Mouse (Mus musculus): ENCODE results near the gene Klhl22. TPM values are rescaled to one million over a fixed set of nuclear protein-coding genes. Genes with fewer than 3 reads are reported as not detected.

Gene Klhl22
- total RNA-seq, 2 experiments from 2014 or later, result 52.3 TPM

DNA sequence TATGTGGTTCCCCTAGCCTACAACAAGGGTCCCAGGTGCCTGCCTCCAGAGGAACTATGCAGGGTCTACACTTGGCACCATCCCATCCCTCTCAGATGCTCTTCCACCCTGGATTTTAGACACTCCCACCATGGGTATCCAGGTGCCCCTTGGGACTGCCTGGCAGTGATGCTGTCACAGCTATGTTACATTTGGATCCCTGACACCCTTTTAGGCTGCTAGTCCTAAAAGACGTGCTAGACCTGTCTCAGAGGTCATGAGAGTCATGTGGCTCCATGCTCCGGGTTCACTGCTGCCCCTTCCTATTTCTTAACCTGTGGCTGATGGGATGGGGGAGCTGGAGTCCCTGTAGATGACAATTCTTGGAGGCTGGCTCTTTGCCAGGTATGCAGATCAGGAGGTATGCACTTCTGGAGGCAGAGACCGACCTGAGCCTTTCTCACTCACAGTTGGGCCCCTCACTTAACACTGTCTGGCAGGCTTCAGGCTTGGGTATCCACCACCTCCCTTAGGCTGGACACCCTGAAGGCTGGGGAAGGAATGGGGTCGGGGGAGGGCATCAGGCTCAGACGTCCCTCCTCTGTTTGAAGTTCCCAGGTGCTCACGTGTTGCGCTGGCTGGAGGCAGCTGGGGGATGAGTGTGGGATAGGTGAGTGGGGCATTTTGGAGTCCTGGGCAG is 42.5 kb downstream of the Klhl22 start:
- no peak for DNase-seq (ENCODE audit: low spot score in 2 of 2)

DNA sequence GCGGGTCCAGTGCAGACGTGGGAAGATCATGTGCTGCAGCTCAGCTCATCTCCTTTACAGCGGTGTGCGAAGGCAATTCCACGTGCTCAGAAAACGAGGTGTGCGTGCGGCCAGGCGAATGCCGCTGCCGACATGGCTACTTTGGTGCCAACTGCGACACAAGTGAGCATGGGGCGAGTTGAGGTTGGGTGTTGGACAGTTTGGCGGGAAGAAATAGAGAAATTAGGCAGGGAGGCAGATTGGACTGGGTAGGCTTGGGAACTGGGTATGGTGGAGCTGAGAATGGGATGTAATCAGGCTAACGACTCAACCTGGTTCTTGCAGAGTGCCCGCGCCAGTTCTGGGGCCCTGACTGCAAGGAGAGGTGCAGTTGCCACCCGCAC is 43.0 kb downstream of the Klhl22 start:
- DNase-seq (ENCODE audit: low spot score in 2 of 2), result no peak

DNA sequence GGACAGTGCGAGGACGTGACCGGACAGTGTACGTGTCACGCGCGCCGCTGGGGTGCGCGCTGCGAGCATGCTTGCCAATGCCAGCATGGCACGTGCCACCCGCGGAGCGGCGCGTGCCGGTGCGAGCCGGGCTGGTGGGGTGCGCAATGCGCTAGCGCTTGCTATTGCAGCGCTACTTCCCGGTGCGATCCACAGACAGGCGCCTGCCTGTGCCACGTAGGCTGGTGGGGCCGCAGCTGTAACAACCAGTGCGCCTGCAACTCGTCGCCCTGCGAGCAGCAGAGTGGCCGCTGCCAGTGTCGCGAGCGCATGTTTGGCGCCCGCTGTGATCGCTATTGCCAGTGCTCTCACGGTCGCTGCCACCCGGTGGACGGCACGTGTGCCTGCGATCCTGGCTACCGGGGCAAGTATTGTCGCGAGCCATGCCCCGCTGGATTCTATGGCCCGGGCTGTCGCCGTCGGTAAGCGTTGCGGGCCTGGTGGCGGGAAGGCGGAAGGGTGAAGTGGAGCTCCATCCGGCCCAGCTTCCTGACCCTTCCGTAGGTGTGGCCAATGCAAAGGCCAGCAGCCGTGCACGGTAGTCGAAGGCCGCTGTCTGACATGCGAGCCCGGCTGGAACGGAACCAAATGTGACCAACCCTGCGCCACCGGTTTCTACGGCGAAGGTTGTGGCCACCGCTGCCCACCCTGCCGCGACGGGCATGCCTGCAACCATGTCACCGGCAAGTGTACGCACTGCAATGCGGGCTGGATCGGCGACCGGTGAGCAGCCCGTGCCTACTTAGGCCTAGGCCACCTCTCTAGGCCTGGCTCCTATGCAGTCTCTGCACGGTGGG is 43.6 kb downstream of the Klhl22 start:
- peak in 1 of 2 experiments; percentile 14 for DNase-seq (ENCODE audit: low spot score in 2 of 2)

DNA sequence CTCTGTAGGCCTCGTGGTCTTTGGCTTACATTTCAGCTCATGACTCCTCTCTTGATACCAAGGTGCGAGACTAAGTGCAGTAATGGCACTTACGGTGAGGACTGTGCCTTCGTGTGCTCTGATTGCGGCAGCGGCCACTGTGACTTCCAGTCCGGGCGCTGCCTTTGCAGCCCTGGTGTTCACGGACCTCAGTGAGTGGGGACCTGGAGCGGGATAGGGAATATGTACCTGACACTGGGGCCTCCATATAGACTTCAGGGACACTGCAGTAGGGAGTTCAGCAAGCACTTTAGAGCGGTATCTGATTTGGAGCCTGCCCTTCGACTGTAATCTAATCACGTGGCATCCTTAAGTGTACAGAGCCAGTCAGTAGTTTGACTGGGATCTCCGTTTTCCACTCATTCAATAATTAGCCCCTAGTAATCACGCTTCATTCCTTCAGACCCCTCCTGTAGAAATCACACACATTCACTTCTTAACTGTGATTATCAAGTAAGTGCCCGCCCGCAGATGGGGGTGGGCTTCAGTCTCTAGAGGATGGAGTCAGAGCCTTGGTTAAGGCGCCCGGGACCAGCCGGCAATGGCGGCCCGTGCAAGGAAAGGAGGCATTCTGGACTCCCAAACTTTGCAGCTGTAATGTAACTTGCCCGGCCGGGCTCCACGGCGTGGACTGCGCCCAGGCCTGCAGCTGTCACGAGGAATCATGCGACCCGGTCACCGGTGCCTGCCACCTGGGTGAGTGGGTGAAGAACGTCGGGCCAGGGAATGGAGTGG is 44.4 kb downstream of the Klhl22 start:
- no peak for DNase-seq (ENCODE audit: low spot score in 2 of 2)

DNA sequence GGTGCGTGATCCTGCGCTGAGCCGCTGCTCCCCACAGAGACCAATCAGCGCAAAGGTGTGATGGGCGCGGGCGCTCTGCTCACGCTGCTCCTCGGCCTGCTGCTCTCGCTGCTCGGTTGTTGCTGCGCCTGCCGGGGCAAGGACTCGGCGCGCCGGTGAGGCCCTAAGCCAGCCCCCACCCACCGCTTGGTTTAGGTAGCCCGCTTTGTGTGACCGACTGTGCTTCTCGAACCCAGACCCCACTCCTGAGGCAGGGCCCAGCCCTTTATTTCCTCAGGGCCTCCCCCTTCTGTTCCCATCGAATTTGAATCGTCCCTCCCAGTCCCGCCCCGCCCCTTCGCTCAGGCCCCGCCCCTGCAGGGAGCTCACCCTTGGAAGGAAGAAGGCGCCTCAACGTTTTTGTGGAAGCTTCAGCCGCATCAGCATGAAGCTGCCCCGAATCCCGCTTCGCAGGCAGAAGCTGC is 45.1 kb downstream of the Klhl22 start:
- DNase-seq (ENCODE audit: low spot score in 2 of 2), result no peak

DNA sequence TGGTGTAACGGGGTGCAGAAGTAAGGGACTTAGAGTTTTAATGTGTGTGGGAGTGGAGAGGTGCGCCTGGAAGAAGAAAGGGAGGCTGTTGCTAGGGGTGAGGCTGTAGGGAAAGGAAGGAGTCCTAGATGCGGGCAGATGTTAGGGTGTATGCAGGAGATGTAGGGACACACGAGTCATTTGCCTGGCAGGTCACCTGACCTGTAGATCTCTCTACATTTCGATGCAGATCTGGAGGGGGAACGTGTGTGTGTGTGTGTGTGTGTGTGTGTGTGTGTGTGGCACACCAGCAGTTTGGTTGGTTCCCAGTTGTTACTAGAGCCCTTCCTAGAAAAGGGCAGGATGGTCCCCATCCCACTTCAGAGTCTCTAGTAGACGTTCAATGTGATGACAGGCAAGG is 45.6 kb downstream of the Klhl22 start:
- no peak for DNase-seq (ENCODE audit: low spot score in 2 of 2)

DNA sequence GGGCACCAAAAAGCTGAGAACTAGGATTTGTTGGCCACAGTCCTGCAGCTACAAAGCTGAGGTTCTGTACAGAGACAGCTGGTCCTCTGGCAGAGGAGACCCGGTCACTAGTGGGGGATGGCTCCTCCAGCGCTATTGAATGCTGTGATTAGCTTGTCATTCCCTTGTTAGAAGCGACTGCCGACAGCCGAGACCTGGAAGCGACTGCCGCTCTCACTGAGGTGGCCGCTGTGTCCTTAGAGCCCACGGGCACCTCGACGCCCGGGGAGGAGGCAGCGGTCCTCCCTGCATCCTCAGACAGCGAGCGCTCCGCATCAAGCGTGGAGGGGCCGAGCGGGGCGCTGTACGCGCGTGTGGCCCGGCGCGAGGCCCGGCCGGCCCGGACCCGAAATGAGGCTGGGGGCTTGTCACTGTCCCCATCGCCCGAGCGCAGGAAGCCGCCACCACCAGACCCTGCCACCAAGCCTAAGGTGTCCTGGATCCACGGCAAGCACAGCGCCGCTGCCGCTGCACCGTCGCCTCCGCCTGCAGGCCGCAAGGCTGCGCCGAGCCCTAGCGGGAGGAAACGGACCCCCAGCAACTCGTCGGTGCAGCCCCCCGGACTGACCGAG is 47.3 kb downstream of the Klhl22 start:
- no peak for DNase-seq (ENCODE audit: low spot score in 2 of 2)

DNA sequence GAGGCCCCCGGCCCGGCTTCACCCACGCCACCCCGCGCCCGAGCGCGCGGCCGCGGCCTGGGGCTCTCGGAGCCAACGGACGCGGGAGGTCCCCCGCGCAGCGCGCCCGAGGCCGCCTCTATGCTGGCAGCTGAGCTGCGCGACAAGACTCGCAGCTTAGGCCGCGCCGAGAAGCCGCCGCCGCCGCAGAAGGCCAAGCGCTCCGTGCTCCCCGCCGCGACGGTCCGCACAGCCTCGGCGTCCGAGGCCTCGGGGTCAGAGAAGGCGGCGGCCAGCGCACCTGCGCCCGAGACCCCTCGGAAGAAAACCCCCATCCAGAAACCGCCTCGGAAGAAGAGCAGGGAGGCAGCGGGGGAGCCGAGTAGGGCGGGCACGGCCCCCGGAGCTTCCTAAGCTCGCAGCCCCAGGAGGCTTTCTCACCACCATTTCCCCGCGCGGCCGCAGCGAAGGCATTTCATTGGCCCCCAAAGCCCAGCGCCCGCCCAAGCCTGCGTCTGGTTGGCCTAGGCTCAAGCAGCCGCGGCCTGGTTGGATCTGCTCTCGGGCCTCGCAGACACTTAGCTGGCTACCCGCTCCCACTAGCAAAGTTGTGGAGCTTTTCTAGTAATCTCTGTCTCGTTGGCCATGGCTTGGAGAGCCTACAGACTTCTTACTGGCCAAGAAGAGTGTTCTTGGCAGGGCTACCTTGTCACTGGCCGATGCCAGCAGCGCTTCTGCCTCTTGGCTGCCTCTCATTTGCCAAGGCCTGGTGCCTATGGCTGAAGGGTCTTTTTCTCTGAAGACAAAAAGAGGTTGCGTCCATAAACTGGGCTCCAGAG is 48.0 kb downstream of the Klhl22 start:
- peak; percentile 69 for DNase-seq (ENCODE audit: low spot score in 2 of 2)

DNA sequence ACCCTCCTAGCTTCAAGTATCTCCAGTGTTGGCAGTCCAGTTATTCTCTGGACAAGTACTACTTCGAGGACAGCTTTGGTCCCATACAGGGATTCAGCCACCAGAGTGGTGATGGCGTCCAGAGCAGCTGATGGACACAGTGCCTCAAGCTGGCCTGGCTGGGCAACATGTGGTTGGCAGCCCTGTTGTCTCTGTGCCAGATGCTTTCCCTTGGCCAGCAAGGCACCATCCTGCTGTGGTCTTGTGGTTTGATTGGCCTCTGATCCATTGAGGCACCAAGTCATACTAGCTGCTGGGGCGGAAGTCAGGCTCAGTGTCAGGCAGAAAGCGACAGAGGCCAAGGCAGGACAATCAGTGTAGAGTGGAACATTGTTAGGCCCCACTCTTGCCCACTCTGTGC is 49.7 kb downstream of the Klhl22 start:
- DNase-seq (ENCODE audit: low spot score in 2 of 2), result no peak

DNA sequence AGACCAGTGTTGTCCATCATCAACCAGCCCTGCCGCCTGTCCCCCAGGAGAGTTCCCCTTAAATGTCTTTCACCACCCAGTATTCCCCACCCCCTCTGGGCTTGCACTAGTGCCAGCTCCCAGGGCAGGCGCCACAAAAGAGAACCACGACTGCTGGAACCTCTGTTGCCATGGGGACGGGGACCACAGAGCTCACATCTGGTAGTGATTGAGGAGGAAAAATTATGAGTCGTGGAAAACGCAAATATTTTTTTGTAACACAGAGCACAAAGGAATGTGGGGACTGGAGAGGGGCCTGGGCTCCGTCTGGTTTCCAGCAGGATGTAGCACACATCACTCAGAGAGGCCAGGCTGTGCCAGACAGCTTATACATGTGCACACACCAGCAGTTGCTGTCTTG is 50.3 kb downstream of the Klhl22 start:
- no peak for DNase-seq (ENCODE audit: low spot score in 2 of 2)

DNA sequence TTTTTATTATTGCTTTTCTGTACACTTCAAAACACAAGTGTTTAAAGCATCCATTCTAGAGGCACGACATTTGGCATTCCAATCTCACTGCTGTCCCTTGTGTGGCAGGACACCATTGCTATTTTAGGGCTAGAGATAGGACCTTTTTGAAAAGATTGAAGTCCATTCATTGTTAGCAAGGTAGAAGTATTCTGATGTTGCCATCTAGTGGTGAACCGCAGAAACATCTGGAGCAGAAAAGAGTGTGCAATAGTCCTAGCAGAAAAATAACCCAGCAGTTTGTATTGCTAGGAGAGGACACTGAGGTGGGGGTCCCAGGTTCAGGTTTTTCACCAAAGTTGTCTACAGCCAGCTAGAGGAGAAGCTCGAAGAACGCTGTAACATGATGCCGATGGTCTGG is 52.7 kb downstream of the Klhl22 start:
- no peak for DNase-seq (ENCODE audit: low spot score in 2 of 2)

DNA sequence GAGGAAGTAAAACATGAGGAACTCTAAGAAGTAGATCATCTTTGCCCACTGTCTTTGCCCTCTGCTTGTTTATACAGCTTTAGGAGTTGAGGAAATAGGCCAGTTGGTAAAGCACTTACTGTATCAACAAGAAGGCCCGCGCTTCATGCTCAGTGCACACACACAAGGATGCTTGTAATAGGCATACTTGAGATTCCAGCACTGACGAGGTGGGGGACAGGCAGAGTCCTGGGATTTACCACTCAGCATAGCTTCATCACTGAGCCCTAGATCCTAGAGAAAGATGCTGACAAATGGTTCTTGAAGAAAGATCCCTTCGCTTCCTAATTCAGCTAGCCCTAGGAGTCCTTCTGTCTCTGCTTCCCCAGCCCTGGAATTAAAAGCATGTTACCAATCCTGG is 53.8 kb downstream of the Klhl22 start:
- no peak for DNase-seq (ENCODE audit: low spot score in 2 of 2)

DNA sequence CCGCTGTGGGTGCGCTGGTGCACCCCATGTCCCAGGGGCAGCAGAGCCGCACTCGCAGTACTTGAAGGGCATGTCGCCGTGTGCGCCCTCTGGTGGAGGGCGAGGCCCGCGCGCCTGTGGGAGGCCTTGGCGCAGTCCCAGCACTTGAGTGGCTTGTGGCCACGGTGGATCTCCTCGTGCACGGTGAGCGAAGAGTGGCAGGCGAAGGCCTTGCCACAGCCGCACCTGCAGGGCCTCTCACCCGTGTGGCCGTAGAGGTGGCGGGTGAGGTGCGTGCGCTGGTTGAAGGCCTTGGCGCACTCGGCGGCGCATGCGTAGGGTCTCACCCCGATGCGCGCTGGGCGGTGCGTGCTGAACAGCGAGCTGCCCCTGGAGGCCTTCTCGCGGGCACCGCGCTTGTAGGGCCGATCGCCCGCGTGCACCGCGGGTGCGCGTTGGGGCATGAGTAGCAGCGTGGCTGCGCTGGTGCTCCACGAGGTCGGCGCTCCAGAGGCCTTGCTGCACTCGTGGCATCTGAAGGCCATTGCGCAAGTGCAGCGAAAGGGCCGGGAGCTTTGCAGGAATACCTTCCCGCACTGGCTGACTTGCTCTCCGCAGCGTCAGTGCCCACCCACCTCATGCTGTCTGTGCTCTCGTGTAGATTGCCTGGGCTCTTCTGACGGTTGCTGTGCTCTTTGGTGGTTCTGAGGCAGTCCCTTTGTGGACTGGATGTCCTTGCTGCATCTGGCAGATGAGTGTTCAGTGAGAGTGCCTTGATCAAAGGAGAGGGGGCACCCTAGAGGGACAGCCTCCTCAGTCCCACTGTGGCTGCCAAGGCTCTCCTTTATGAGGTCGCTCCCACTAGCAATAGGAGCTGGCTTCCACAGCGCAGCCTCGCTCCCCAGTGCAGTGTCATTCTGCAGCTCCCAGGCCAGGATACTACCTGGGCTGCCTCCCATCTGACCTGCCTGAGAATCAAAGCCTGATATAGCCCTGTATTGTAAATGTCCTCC is 56.3 kb downstream of the Klhl22 start:
- DNase-seq (ENCODE audit: low spot score in 2 of 2), result no peak

DNA sequence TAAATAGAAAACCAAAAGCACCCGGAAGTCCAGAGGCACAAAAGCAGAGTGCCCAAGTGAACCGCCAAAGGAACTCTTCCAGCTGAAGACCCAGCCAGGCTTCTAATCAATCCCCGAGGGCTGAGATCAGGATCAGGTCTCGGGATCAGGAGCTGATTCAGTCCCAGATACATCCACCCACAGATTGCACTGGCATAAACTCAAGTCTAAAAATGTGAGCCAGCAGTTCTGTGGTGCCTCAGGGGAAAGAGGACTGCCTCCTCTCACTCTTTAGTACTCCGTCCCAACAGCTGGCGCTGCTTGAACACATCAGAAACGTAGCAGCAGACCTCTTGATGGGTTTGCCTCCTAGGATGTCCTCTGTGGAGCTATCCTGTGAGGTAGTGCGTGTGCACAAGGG is 57.1 kb downstream of the Klhl22 start:
- DNase-seq (ENCODE audit: low spot score in 2 of 2), result no peak

DNA sequence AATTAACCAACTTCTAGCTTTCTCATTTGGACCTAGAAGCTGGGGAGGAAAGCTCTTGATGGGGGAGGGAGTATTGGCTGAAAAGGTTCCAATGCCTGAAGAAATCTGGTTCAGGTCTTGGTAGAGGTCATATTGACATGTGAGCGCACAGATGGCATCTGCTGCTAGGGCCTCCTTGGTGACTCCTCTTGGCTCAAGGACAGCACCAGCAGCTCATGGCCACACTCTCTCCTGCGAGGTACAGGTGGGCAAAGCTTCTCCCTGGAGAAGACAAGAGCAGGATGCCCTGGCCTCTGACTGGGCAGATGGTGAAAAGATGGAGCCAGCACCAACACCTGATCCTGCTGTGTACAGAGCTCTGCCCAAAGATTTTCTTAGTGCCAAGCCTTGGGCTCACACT is 67.1 kb downstream of the Klhl22 start:
- no peak for DNase-seq (ENCODE audit: low spot score in 2 of 2)

DNA sequence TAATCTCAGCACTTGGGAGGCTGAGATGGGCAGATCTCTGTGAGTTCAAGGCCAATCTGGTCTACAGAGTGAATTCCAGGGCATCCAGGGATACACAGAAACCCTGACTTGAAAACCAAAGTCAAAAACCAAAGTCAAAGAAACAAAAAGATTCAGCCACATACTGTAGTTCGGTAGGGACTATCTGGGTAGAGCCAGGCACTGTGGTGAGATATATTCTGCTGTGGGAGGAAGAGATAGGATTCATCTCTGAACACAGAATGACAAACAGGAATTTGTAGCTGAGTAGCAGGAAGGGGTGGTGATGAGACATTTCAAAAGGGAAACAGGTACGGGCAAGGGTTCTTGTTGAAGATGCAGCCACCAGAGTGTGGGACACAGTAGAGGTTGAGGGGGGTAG is 68.8 kb downstream of the Klhl22 start:
- DNase-seq (ENCODE audit: low spot score in 2 of 2), result no peak

DNA sequence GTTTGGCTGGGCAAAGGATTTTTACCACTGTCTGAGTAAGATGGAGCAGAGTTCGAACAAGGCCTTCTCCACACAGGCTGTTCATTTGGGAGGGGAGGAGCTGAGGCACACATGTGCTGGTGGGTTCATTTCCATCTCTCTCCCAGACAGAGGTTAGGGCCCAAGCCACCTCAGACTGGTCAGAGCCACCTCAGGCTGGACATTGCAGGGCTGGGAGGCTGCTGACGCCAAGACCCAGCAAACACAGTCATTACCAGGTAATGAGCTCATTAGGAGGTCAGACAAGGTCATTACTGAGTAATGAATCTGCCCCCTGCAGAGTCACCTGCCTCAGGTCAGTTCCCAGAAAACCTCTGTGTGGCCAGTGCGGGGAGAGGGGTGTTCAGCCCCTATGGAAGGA is 69.4 kb downstream of the Klhl22 start:
- no peak for DNase-seq (ENCODE audit: low spot score in 2 of 2)

DNA sequence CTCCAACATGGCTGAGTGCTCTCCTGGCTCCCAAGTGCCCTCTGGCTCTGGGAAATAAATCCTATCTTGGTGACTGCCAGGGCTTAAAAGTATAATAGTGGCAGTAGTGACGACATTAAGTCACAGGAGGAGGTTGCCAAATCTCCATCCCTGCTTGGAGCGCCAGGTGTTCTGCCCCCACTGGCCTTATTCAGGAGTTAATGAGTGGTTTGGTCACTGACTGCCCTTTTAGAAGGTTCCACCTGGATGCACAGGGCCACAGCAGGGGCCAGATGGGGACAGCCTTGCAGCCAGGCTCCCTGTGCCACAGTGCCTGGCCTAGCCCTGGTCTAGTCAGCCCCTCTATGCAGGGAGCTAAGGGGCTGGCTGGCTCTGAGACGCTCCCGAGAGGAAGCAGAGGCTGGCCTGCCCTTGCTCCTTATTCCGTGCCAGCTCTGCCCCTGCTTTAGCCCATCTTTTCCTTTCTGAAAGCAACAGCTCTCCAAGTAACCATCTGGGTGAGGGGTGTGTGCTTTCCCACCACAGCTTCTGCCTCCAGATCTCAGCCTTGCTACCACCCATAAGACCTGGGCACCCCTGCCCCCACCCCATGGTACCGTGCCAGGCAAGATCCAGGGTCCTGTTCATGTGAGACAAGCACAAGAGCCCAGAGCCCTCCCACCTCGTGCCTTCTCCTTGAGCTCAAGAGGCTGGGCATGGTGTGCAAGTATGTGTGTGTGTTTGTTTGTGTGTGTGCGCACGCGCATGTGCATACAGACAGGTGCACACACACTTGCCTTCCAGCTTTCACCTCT is 71.2 kb downstream of the Klhl22 start:
- DNase-seq (ENCODE audit: low spot score in 2 of 2), result no peak

DNA sequence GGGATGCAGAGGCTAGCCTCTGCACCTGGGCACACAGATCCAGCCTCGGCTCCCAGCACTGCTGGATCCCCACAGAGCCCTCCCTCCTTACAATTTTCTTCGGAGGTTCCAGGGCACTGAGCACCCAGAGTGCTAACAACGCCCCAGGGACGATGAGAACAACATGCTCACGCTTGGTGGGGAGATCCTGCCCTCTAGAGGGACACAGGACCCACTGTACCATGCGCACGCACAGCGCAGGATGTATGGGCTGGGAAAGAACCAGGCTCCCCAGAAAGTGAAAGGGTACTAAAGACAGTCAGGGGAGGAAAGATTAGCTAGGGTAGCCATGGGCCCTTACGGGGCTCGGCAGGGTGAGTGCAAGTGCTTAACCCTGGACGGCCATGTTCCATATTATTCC is 72.4 kb downstream of the Klhl22 start:
- DNase-seq (ENCODE audit: low spot score in 2 of 2), result no peak

Measured in adrenal gland, postnatal 4 days (tissue).